Mouse (Mus musculus) heart, embryonic 14.5 days (tissue): ENCODE measurements around the gene Fbxo5. TPM values are rescaled to one million over a fixed set of nuclear protein-coding genes. Genes with fewer than 3 reads are reported as not detected.

Experiments
- ATAC-seq: fragments of 200-750 bp; cut with Nextera tagmentation; 2 replicates; pipeline ENCODE4 v1.8.0; 2017; ENCODE audit warnings: low read depth, moderate TSS enrichment; ENCODE audit not compliant: insufficient number of reproducible peaks, insufficient read depth, low FRiP score
- H3K27ac ChIP-seq, 2 experiments: fragments of 200-500 bp in 1 of 2; fragments of 300-500 bp in 1 of 2; sonication (generic) in 1 of 2; replicated peaks in 1 of 2; 2 replicates each; pipeline ENCODE4 v1.5.1; 2012 to 2014; ENCODE audit warnings: low read depth in 2 of 2, low read length in 2 of 2, control low read depth in 1 of 2, mild to moderate bottlenecking in 1 of 2, mixed read lengths in 1 of 2; ENCODE audit not compliant: control insufficient read depth in 1 of 2, insufficient read depth in 1 of 2
- H3K27me3 ChIP-seq: fragments of 300-500 bp; sonication (generic); 2 replicates; pipeline ENCODE4 v1.6.1; 2014; ENCODE audit warnings: mild to moderate bottlenecking, low read length, control low read depth; ENCODE audit not compliant: control insufficient read depth, insufficient read depth
- H3K36me3 ChIP-seq: fragments of 300-500 bp; sonication (generic); 2 replicates; pipeline ENCODE4 v1.6.1; 2014; ENCODE audit warnings: mild to moderate bottlenecking, control low read depth, low read length, mixed read lengths; ENCODE audit not compliant: control insufficient read depth, insufficient read depth
- H3K4me1 ChIP-seq, 2 experiments: fragments of 200-500 bp in 1 of 2; fragments of 300-500 bp in 1 of 2; sonication (generic) in 1 of 2; 2 replicates each; pipeline ENCODE4 v1.6.1; 2012 to 2014; ENCODE audit warnings: low read length in 2 of 2, control low read depth in 1 of 2, mixed read lengths in 1 of 2; ENCODE audit not compliant: control insufficient read depth in 2 of 2, insufficient read depth in 2 of 2
- H3K4me2 ChIP-seq: fragments of 300-500 bp; sonication (generic); 2 replicates; pipeline ENCODE4 v1.6.1; 2014; ENCODE audit warnings: mild to moderate bottlenecking, low read length
- H3K4me3 ChIP-seq, 2 experiments: fragments of 200-500 bp in 1 of 2; fragments of 300-500 bp in 1 of 2; sonication (generic) in 1 of 2; 2 replicates each; pipeline ENCODE4 v1.5.1; 2012 to 2014; ENCODE audit warnings: low read length in 2 of 2, mild to moderate bottlenecking in 2 of 2, control low read depth in 1 of 2, low read depth in 1 of 2, moderate library complexity in 1 of 2; ENCODE audit not compliant: control insufficient read depth in 1 of 2, insufficient read depth in 1 of 2
- H3K9ac ChIP-seq: fragments of 300-500 bp; sonication (generic); 2 replicates; pipeline ENCODE4 v1.6.1; 2014; ENCODE audit warnings: mild to moderate bottlenecking, low read length
- H3K9me3 ChIP-seq: fragments of 300-500 bp; sonication (generic); 2 replicates; pipeline ENCODE4 v1.6.1; 2016; ENCODE audit warnings: low read length, control low read depth; ENCODE audit not compliant: control insufficient read depth
- WGBS: fragments of 180-500 bp; shearing (Covaris S2); extraction: QIAGEN DNeasy Blood & Tissue Kit; methylation state at CpG from one replicate; pipeline ENCODE4 v1.1.7; 2014; 5-methylcytosine and 5-hydroxymethylcytosine counted together
- polyA plus RNA-seq: library from polyadenylated mRNA; unstranded; fragments of >200 nt; fragmentation: Nextera tagmentation; extraction: Ambion mirVana; gene quantifications from 2 replicates; pipeline ENCODE4 v1.2.1, GENCODE M21; 2014

The Fbxo5 gene
- polyA plus RNA-seq, 1 experiment from 2014 or later, result 43.0 TPM

DNA sequence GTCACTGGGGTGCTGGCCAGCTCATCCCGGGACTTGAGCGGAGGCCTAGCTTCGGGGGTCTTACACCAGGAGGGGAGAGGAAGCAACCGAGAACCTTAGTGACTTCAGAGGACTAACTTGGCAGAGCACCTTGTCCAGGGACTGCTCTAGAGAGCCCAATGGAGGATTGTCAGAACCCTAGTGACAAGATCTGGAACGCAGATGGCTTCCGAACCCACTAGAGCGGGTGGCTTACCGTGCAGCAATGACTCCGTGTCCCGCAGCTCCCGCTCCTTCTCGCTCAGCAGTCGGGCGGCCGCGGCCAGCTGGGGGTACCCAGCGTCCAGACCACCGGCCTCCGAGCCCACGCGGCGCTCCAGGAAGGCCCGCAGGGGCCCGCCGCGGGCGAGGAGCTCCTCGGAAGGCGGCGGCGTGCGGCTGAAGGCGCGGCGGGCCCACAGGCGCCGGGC is 17.9 kb upstream of the Fbxo5 start:
- Histone ChIP-seq H3K9ac (peak overlapping the region; percentile 91), H3K9me3 (no peaks in the 10 kb centered on the region), H3K4me1 (peaks cover 7 to 8% of the 10 kb centered on the region in 2 experiments), H3K27ac (peak overlapping the region; percentile 72 to 95), H3K36me3 (peaks cover 32% of the 10 kb centered on the region), H3K4me3 (peak overlapping the region; percentile 88 to 98), H3K4me2 (peak overlapping the region; percentile 67), H3K27me3 (no peaks in the 10 kb centered on the region)
- WGBS, result under 1% methylated on average over 37 of the region's 37 CpGs
- peak; percentile 1; the same call in 1 of the 2 replicates for ATAC-seq

DNA sequence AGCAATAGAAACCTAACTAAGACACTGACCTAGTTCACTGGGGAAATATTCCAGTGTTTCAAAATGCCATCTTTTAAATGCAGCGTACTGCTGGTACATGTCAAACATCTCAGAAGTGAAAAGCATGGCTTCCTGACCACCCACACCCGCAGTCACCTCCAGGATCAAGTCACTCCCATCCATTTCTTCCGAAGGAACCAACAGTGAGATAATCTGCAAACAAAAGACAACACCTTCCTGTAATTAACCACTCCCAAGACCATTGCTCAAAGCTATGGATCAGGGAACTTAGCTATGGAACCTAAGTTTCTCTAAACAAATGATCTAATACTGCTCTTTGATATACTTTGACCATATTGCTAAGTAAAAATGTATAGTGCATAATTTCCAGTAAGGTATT is 13.4 kb upstream of the Fbxo5 start:
- H3K36me3 ChIP-seq, result peaks cover 77% of the 10 kb centered on the region

DNA sequence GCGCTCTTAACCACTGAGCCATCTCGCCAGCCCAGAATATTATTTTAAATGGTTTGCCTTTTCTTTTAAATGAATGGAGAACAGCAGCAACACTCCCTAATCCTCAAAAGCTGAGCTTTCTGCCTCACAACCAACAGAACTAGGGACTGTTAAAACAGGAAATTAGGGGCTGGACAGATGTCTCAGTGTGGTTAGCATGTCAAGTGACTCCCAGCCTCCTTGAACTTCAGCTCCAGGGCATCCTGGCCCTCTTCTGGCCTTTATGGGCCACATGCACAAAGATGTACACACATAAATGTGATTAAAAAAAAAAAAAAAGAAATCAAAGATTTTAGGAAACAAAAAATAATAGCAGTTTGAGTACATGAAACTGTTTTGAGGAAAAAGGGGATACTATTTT is 10.6 kb upstream of the Fbxo5 start:
- WGBS, result 97% methylated on average over 2 of the region's 2 CpGs
- H3K9me3 ChIP-seq, result no peaks in the 10 kb centered on the region
- H3K4me1 ChIP-seq, result no peaks in the 10 kb centered on the region
- ATAC-seq, result no peak
- no peak overlapping the region for H3K27ac ChIP-seq
- no peak overlapping the region for H3K9ac ChIP-seq
- H3K36me3 ChIP-seq, result peaks cover 98% of the 10 kb centered on the region
- H3K4me2 ChIP-seq, result no peak overlapping the region
- H3K4me3 ChIP-seq, result no peak overlapping the region
- no peaks in the 10 kb centered on the region for H3K27me3 ChIP-seq

More for the DNA sequence above, 13.4 kb upstream of the Fbxo5 start:
- Histone ChIP-seq H3K4me1 (peaks cover 7 to 8% of the 10 kb centered on the region in 2 experiments), H3K9me3 (no peaks in the 10 kb centered on the region), H3K27ac (no peak overlapping the region), H3K4me3 (no peak overlapping the region), H3K27me3 (no peaks in the 10 kb centered on the region), H3K9ac (no peak overlapping the region), H3K4me2 (no peak overlapping the region)
- ATAC-seq, result no peak
- 91% methylated on average over 3 of the region's 3 CpGs for WGBS

GRCm38 (mm10) chr10:5813724-5814123 is 8.3 kb upstream of the Fbxo5 start:
- no peak overlapping the region for H3K27ac ChIP-seq
- H3K27me3 ChIP-seq, result no peaks in the 10 kb centered on the region
- no peak for ATAC-seq
- 89% methylated on average over 11 of the region's 11 CpGs for WGBS
- no peak overlapping the region for H3K9ac ChIP-seq
- H3K4me3 ChIP-seq, result no peak overlapping the region
- no peak overlapping the region for H3K4me2 ChIP-seq
- H3K4me1 ChIP-seq, result no peaks in the 10 kb centered on the region
- peaks cover 79% of the 10 kb centered on the region for H3K36me3 ChIP-seq
- no peaks in the 10 kb centered on the region for H3K9me3 ChIP-seq

DNA sequence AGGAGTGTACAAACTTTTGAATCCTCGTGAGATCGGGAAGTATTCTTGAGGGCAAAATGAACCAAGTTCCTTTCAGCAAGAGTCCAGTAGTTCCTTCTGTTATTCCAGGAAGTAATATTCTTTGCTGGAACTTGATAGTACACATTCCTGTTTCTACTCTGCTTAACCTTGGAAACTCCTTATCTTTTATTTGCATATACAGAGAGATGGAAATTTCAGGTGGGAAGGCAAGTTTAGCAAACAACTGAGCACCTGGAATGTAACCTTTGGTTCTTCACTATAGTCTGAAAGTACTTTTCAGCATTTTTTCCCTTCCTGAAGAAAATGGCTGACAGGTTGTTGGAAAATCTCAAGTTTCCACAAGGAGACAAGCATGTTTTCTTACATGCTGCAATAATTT is 2.3 kb upstream of the Fbxo5 start:
- Histone ChIP-seq H3K36me3 (peaks cover 25% of the 10 kb centered on the region), H3K9ac (no peak overlapping the region), H3K27ac (no peak overlapping the region), H3K27me3 (no peaks in the 10 kb centered on the region), H3K9me3 (no peaks in the 10 kb centered on the region), H3K4me1 (peaks cover 3 to 24% of the 10 kb centered on the region in 2 experiments; a peak in 3 of 4 replicates), H3K4me3 (no peak overlapping the region), H3K4me2 (no peak overlapping the region)
- WGBS, result 60% methylated on average over 2 of the region's 2 CpGs
- ATAC-seq, result no peak

- Histone ChIP-seq H3K27ac (peak overlapping the region in 1 of 2 experiments; percentile 92; a peak in 1 of 4 replicates), H3K4me3 (no peak overlapping the region), H3K27me3 (no peaks in the 10 kb centered on the region), H3K9me3 (no peaks in the 10 kb centered on the region), H3K4me1 (peaks cover 4 to 27% of the 10 kb centered on the region in 2 experiments; a peak in 3 of 4 replicates), H3K36me3 (peaks cover 25% of the 10 kb centered on the region), H3K4me2 (0 out of 2 replicates have a peak overlapping the region, but pooled peaks have one; percentile 87), H3K9ac (no peak overlapping the region)
- WGBS, result 77% methylated on average over 4 of the region's 4 CpGs
- ATAC-seq, result no peak
Observed at GRCm38 (mm10) chr10:5806996-5807395, 1.6 kb upstream of the Fbxo5 start.

GRCm38 (mm10) chr10:5806416-5806815 is 1.0 kb upstream of the Fbxo5 start:
- 14% methylated on average over 8 of the region's 8 CpGs for WGBS
- no peak for ATAC-seq

More at GRCm38 (mm10) chr10:5806416-5806815, 1.0 kb upstream of the Fbxo5 start:
- Histone ChIP-seq H3K36me3 (peaks cover 25% of the 10 kb centered on the region), H3K4me3 (peak overlapping the region; percentile 43 to 67), H3K9me3 (no peaks in the 10 kb centered on the region), H3K27me3 (no peaks in the 10 kb centered on the region), H3K4me1 (peaks cover 4 to 28% of the 10 kb centered on the region in 2 experiments; a peak in 3 of 4 replicates), H3K4me2 (peak overlapping the region; percentile 87), H3K27ac (peak overlapping the region; percentile 68 to 92), H3K9ac (peak overlapping the region; percentile 70)
